Mouse (Mus musculus): Measurements from ENCODE around the gene Robo2. TPM values are rescaled to one million over a fixed set of nuclear protein-coding genes. Genes with fewer than 3 reads are reported as not detected.
"Not testable (repeated sequence)": the region's sequence is repeated elsewhere in the genome, so short reads cannot be mapped to it uniquely, and the experiment has no call there.

Gene Robo2
- total and polyA plus RNA-seq, 2 experiments from 2014 or later = 1.7 to 10.6 TPM

- Histone ChIP-seq H3K9me3 (replicated peaks; ENCODE audit: control insufficient read depth, low read length) (no peaks in the 10 kb centered on the region), H3K4me2 (ENCODE audit: low read depth, low read length) (no peak overlapping the region), H3K27ac (ENCODE audit: low read depth) (no peak overlapping the region), H3K36me3 (replicated peaks; ENCODE audit: control insufficient read depth, insufficient read depth, low read length) (no peaks in the 10 kb centered on the region), H3K27me3 (ENCODE audit: control insufficient read depth, insufficient read depth, low read length) (no peaks in the 10 kb centered on the region), H3K4me3 (ENCODE audit: low read depth, low read length) (no peak overlapping the region), H3K4me1 (ENCODE audit: control insufficient read depth, insufficient read depth) (no peaks in the 10 kb centered on the region), H3K9ac (replicated peaks; ENCODE audit: low read depth, low read length) (no peak overlapping the region)
- ATAC-seq (ENCODE audit: insufficient read depth, low read depth) = no peak
- TF ChIP-seq EP300 (IDR thresholded peaks at IDR 0.05; ENCODE audit: low read depth) (no peak), CTCF (IDR thresholded peaks at IDR 0.05; ENCODE audit: low read depth) (no peak)
- no peak for DNase-seq (ENCODE audit: low spot score)
- WGBS = 86% methylated on average over 4 of the region's 4 CpGs
Measured at GRCm38 (mm10) chr16:74111101-74111500, 300.5 kb downstream of the Robo2 start.

- H3K9me3 ChIP-seq (replicated peaks; ENCODE audit: control insufficient read depth, low read length); H3K4me1 ChIP-seq (ENCODE audit: control insufficient read depth, insufficient read depth); H3K4me2 ChIP-seq (ENCODE audit: low read depth, low read length); H3K4me3 ChIP-seq (ENCODE audit: low read depth, low read length); H3K9ac ChIP-seq (replicated peaks; ENCODE audit: low read depth, low read length); H3K36me3 ChIP-seq (replicated peaks; ENCODE audit: control insufficient read depth, insufficient read depth, low read length); ATAC-seq (ENCODE audit: insufficient read depth, low read depth); DNase-seq (ENCODE audit: low spot score); H3K27me3 ChIP-seq (ENCODE audit: control insufficient read depth, insufficient read depth, low read length); H3K27ac ChIP-seq (ENCODE audit: low read depth): not testable (repeated sequence)
- 67% methylated on average over 8 of the region's 8 CpGs for WGBS
Measured at GRCm38 (mm10) chr16:74104449-74104848, 307.2 kb downstream of the Robo2 start.

GRCm38 (mm10) chr16:74092997-74093801, 318.4 kb downstream of the Robo2 start:
- ATAC-seq (ENCODE audit: insufficient read depth, low read depth) = no peak
- WGBS = 56% methylated on average over 7 of the region's 7 CpGs

GRCm38 (mm10) chr16:74089951-74090350, 321.7 kb downstream of the Robo2 start:
- no peak overlapping the region for H3K27ac ChIP-seq (ENCODE audit: low read depth)
- H3K4me1 ChIP-seq (ENCODE audit: control insufficient read depth, insufficient read depth) = no peaks in the 10 kb centered on the region
- WGBS = 83% methylated on average over 1 of the region's 1 CpGs
- H3K9ac ChIP-seq (replicated peaks; ENCODE audit: low read depth, low read length) = no peak overlapping the region
- DNase-seq (ENCODE audit: low spot score) (no peak), ATAC-seq (ENCODE audit: insufficient read depth, low read depth) (no peak)
- no peaks in the 10 kb centered on the region for H3K27me3 ChIP-seq (ENCODE audit: control insufficient read depth, insufficient read depth, low read length)
- TF ChIP-seq CTCF (IDR thresholded peaks at IDR 0.05; ENCODE audit: low read depth) = no peak
- no peaks in the 10 kb centered on the region for H3K36me3 ChIP-seq (replicated peaks; ENCODE audit: control insufficient read depth, insufficient read depth, low read length)
- no peak overlapping the region for H3K4me3 ChIP-seq (ENCODE audit: low read depth, low read length)
- H3K9me3 ChIP-seq (replicated peaks; ENCODE audit: control insufficient read depth, low read length) = no peaks in the 10 kb centered on the region
- H3K4me2 ChIP-seq (ENCODE audit: low read depth, low read length) = no peak overlapping the region

More at GRCm38 (mm10) chr16:74092997-74093801, 318.4 kb downstream of the Robo2 start:
- TF ChIP-seq EP300 (IDR thresholded peaks at IDR 0.05; ENCODE audit: low read depth) = no peak
- no peak for TF ChIP-seq CTCF (IDR thresholded peaks at IDR 0.05; ENCODE audit: low read depth)
- no peak for DNase-seq (ENCODE audit: low spot score)
- H3K4me2 ChIP-seq (ENCODE audit: low read depth, low read length) = no peak overlapping the region
- no peaks in the 10 kb centered on the region for H3K36me3 ChIP-seq (replicated peaks; ENCODE audit: control insufficient read depth, insufficient read depth, low read length)
- no peak overlapping the region for H3K9ac ChIP-seq (replicated peaks; ENCODE audit: low read depth, low read length)
- H3K4me3 ChIP-seq (ENCODE audit: low read depth, low read length) = no peak overlapping the region
- H3K4me1 ChIP-seq (ENCODE audit: control insufficient read depth, insufficient read depth) = no peaks in the 10 kb centered on the region
- H3K27me3 ChIP-seq (ENCODE audit: control insufficient read depth, insufficient read depth, low read length) = no peaks in the 10 kb centered on the region
- H3K27ac ChIP-seq (ENCODE audit: low read depth) = no peak overlapping the region
- H3K9me3 ChIP-seq (replicated peaks; ENCODE audit: control insufficient read depth, low read length) = no peaks in the 10 kb centered on the region

- Histone ChIP-seq H3K4me2 (ENCODE audit: low read depth, low read length) (no peak overlapping the region), H3K36me3 (replicated peaks; ENCODE audit: control insufficient read depth, insufficient read depth, low read length) (no peaks in the 10 kb centered on the region), H3K4me3 (ENCODE audit: low read depth, low read length) (no peak overlapping the region), H3K9ac (replicated peaks; ENCODE audit: low read depth, low read length) (no peak overlapping the region), H3K4me1 (ENCODE audit: control insufficient read depth, insufficient read depth) (no peaks in the 10 kb centered on the region), H3K27ac (ENCODE audit: low read depth) (no peak overlapping the region), H3K27me3 (ENCODE audit: control insufficient read depth, insufficient read depth, low read length) (no peaks in the 10 kb centered on the region), H3K9me3 (replicated peaks; ENCODE audit: control insufficient read depth, low read length) (no peaks in the 10 kb centered on the region)
- DNase-seq (ENCODE audit: low spot score) (no peak), ATAC-seq (ENCODE audit: insufficient read depth, low read depth) (no peak)
- TF ChIP-seq CTCF (IDR thresholded peaks at IDR 0.05; ENCODE audit: low read depth) (no peak), EP300 (IDR thresholded peaks at IDR 0.05; ENCODE audit: low read depth) (no peak)
- WGBS = 85% methylated on average over 2 of the region's 2 CpGs
Measured at GRCm38 (mm10) chr16:74084188-74084587, 327.4 kb downstream of the Robo2 start.

GRCm38 (mm10) chr16:74072671-74073070, 339.0 kb downstream of the Robo2 start:
- TF ChIP-seq EP300 (IDR thresholded peaks at IDR 0.05; ENCODE audit: low read depth) = no peak
- no peak for TF ChIP-seq CTCF (IDR thresholded peaks at IDR 0.05; ENCODE audit: low read depth)
- no peak overlapping the region for H3K27ac ChIP-seq (ENCODE audit: low read depth)
- ATAC-seq (ENCODE audit: insufficient read depth, low read depth) = no peak
- no peak overlapping the region for H3K4me2 ChIP-seq (ENCODE audit: low read depth, low read length)
- H3K4me3 ChIP-seq (ENCODE audit: low read depth, low read length) = no peak overlapping the region
- 90% methylated on average over 5 of the region's 5 CpGs for WGBS
- no peak for DNase-seq (ENCODE audit: low spot score)
- no peaks in the 10 kb centered on the region for H3K36me3 ChIP-seq (replicated peaks; ENCODE audit: control insufficient read depth, insufficient read depth, low read length)
- no peaks in the 10 kb centered on the region for H3K9me3 ChIP-seq (replicated peaks; ENCODE audit: control insufficient read depth, low read length)
- H3K27me3 ChIP-seq (ENCODE audit: control insufficient read depth, insufficient read depth, low read length) = no peaks in the 10 kb centered on the region
- no peaks in the 10 kb centered on the region for H3K4me1 ChIP-seq (ENCODE audit: control insufficient read depth, insufficient read depth)
- H3K9ac ChIP-seq (replicated peaks; ENCODE audit: low read depth, low read length) = no peak overlapping the region

Measured in heart, postnatal 0 days (tissue).